Mouse (Mus musculus) large intestine, adult 2 months (tissue): ENCODE results near the gene Hivep2. TPM values are rescaled to one million over a fixed set of nuclear protein-coding genes. Genes with fewer than 3 reads are reported as not detected.

Experiments used
- DNase-seq: peaks from one replicate; pipeline ENCODE4 v3.0.0-alpha.2; 2012; ENCODE audit warnings: low read depth, low spot score
- WGBS: fragments of 180-500 bp; shearing (Covaris S2); methylation state at CpG from one replicate; pipeline ENCODE4 v1.1.7; 2018; 5-methylcytosine and 5-hydroxymethylcytosine counted together
- polyA plus RNA-seq: library from polyadenylated mRNA; depleted of rRNA; stranded (reverse); fragments of >200 nt; gene quantifications from 2 replicates; pipeline ENCODE4 v1.2.3, GENCODE M21; 2012

The Hivep2 gene
- polyA plus RNA-seq, 1 experiment: 3.9 TPM

DNA sequence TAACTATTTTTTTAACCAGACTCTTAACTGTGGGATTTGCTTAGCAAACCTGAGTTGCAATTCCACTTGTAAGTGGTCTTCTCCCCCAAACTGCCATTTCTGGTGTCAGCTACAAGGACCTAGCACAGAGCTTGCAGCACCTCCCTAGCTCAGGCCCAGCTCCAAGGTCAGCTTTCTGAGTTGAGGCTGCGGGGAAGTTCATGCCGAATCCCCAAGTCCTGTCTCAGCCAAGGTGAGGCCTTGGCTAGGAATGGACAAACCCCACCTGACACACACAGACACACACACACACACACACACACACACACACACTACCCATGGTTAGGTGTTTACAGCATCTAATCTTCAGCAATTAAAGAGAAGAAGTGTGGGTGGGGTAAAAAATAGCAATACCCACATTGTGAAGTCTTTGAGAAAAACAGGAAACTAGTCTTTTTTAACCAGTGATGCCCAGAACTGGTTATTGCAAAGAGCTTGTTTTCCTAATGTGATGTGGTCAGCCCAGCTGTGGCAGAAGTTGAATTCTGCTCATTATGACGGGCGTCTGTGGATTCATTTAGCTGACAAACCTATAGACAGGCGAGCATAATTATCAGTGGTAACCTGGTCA, 79.0 kb downstream of the Hivep2 start:
- DNase-seq: no peak
- 71% methylated on average over 5 of the region's 5 CpGs for WGBS

DNA sequence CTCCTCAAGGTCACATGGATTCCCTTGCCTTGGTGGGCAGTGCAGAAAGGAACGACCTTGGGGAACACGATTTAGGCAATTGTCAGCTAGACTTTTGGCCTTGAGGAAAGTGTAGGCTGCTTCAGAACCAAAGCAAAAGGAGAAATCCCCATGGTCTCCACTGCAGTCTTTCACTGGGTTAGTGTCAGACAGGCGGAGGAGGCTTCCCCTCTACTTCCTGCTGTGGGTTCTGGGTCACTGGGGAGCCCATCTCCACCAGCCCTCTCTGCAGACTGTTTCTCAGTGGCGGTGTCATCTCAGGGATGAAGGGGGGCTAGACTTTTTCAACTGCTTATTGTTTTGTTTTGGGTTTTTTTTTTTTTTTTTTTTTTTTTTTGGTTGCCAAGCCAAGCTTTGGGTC, 79.9 kb downstream of the Hivep2 start:
- DNase-seq: no peak
- WGBS: 58% methylated on average over 4 of the region's 4 CpGs

DNA sequence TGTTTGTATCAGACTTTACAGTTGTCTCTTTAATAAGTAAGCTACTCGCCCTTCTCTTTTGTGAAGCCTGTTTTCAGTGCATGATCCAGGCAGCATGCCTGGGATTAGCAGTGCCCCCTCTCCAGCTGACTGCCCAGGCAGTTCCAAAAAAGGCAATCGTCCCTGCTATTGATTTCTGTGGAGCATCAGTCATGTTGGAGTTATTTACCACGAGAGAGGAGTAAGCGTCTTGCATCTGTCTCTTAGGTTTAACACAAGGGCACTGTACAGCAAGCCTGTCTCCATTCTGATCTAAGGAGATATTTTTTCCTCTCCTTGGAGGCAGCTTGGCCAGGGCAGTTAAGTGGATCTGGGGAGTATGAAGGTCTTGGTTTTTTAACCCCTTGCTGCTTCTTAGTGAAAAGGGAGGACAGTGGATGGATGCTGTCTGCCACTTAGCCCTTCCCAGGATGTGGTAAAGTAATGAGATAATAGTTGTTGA, 80.3 kb downstream of the Hivep2 start:
- no peak for DNase-seq
- 50% methylated on average over 4 of the region's 4 CpGs for WGBS

DNA sequence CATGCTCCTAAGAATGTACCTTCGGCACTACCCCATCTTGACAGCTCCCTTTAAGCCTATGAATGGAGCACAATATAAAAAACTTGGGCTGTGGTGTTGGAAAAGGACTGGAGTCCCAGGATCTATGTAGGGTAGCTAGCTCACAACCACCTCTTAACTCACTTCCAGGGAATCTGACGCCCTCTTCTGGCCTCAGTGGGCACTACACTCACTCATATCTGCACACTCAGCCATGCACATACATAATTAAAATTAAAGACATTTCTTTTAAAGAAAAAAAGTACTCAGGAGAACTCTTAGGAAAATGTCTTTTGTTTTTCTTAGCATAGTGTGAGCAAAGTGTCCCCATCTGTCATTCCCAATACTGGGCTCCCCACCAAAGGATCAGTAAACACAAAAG, 81.1 kb downstream of the Hivep2 start:
- no peak for DNase-seq
- 77% methylated on average over 2 of the region's 2 CpGs for WGBS

DNA sequence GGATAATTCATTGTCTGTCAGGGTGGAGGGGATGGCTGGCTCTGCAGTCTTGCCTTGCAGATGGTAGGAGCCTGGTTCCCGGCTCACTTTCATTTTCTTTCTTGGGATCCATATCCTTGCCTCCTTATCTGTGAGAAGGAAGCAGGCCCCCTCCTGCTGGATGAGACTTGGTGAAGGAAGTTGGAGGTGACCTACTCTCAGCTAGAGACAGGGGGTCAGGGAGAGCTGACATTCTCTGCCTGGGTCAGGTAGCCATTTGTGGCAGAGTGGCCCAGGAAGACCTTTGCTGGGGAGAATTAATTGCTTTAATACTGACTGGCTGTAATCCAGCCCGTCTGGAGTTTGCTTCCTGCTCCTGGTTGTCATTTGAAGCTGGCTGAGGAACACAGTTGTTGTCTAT, 81.8 kb downstream of the Hivep2 start:
- DNase-seq: no peak
- 30% methylated on average over 2 of the region's 2 CpGs for WGBS

DNA sequence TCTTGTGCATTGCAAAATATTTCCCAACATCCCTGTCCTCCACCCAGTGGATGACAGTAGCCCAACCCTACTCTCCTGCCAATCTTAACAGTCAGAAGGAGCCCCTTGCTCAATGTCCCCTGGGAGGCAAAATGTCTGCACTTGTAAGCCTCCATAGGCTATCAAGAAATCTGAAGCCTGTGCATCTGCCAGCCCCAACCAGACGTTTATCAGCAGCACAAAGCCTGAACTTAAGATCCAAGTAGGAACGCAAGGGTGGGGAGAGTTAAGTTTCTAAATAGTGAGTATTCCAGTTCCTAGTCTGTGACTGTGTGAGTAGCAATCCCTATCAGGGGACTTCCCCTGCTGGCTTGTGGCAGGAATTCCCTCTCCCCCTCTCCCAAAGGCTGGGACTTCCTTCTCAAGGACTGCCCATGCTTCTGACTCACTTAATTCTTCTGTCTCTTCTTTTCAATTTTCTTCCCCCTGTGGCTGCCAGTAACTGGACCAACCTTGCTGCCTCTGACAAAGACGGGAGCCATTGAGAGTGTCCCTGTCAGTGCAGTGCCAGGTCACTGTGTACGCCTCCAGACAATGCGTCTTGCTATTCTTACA, 82.5 kb downstream of the Hivep2 start:
- 19% methylated on average over 5 of the region's 5 CpGs for WGBS
- no peak for DNase-seq

DNA sequence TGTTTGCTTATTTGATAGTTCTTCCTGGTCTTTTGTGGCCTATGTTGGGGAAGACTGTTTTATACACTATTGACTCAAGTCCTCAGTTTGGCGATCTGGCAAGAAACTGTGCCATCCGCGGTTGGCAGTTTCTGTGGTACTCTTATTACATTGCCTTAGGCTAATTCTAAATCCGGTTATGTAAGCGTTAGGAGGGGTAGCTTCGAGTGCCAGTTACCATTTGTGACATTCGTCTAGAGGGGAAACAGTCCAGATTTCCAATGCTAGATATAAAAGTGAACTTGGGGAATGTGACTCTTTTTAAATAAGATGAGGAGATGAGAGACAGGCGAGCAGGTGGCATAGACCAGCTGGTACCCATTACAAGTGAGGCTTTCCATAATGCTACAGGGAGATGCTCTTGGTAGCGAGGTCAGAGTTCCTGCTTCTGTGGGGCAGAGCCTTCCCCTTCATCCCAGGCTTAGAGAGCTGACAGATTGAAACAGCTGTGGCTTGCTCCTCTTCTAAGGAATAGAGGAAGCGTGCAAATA, 83.1 kb downstream of the Hivep2 start:
- DNase-seq: no peak
- 35% methylated on average over 10 of the region's 10 CpGs for WGBS

DNA sequence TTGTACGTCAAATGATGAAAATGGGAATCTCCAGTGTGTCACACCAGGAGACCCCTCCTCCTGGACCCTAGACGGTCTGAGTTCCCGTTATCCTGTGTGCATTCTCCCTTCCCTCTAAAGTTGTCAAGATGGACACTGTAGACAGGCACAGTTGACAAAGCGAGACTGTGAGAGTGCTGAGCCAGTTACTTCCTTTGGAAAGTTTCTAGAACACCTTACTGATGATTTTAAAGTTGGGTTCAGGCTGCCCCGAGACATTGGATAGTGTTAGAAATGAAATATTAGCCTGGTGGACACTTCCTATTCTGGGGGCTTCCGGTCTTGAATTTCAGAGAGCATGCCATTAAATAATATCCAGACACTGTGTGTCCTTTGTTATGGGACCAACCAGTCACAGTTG, 83.8 kb downstream of the Hivep2 start:
- 93% methylated on average over 6 of the region's 6 CpGs for WGBS
- DNase-seq: no peak

DNA sequence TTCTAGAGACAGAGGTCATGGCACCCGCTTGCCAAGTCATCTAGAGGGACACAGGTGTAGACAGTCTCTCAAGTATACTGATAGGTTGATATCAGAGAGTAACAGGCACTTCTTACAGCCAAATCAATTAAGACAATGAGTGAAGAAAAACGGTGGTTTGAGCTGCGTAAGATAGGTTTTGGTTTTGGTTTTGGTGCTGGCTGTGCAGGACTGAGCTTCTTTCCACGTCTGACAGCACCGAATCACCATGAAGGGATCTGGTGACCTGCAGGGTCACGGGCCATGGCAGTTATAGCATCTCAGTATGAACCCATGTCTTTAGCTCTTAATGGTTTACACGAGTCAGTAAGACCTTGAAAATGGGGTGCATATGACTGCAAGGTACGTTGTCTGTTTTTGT, 84.7 kb downstream of the Hivep2 start:
- WGBS: 92% methylated on average over 8 of the region's 8 CpGs

DNA sequence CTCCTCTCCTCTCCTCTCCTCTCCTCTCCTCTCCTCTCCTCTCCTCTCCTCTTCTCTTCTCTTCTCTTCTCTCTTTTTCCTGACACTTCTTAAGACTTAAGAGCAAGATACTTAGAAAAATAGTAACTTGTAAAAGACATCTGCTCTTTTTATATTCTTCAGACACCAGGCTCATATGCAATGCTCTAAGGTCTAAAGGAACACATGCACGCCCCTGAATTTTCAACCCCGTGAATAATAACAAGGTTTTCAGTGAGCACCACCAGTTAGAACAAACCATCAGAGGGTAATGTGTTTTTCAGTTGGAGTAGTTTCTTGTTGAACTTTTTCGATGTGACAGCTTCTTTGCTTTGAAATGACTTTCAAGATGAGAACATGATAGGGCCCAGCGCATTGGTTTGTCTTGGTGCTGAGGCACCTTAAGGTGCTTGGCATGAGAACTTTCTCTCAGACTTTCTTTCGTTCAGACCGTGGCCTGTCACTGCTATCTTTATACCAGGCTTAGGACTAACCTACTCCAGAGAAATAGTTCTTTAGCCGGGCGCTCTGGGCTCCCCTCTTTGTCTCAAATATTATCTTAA, 86.3 kb downstream of the Hivep2 start:
- no peak for DNase-seq
- 87% methylated on average over 8 of the region's 8 CpGs for WGBS

More for the DNA sequence above, 84.7 kb downstream of the Hivep2 start:
- DNase-seq: no peak

DNA sequence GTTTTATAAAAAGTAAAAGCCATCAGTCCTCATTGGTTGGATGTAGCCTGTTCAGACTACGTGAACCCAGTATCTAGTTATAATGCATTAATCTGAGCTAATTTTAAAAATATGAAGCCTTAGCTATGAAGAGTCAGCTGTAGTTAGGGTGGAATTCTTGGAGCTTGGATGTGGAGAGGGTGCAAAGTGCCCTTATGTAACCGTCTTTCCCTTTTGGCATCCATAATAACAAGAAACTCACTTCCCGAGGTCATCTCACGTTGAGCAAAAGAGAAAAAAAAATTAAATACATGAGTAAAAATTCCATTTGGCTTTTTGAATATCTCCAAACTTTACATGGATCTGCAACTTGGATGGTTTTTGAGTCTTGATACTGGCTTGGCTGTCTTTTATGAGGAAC, 89.0 kb downstream of the Hivep2 start:
- 65% methylated on average over 4 of the region's 4 CpGs for WGBS
- no peak for DNase-seq

DNA sequence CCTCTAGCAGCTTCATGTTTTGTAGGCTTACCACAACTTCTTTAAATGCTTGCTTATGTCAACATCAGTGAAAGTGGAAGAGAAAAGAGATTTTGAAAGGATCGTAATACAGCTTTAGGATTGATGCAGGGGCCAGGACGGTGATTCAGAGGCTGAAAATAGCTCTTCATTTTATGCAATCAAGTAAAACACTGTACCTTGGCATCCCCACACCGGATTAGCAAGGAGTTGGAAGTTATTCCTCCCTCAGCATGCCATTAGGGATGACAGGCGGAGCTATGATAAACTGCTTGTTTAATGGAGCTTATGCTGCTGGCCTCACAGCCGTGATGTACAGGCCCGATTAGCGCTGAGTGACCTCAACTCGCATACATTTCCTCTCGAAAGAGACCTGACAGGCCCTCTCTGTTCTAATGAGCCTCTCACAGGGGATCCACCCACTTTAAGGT, 89.7 kb downstream of the Hivep2 start:
- DNase-seq: no peak
- 50% methylated on average over 9 of the region's 9 CpGs for WGBS

DNA sequence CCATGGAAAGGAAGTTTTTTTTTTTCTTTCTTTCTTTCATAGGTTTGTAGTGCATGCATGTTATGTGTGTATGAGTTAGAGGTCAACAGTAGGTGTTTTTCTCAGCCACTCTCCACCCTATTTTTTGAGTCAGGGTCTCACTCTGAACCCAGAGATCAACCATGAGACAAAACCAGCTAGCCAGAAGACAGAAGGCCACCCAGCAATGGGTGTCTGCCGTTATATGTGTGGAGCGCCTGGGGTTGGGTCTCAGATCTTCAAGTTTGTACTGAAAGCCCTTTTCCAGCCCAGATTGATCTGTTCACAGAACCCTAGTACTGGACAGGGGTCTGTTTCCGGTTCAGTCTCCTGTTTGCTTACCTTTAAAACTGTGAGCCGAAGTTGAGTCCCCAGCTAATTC, 90.2 kb downstream of the Hivep2 start:
- DNase-seq: no peak
- 89% methylated on average over 4 of the region's 4 CpGs for WGBS

DNA sequence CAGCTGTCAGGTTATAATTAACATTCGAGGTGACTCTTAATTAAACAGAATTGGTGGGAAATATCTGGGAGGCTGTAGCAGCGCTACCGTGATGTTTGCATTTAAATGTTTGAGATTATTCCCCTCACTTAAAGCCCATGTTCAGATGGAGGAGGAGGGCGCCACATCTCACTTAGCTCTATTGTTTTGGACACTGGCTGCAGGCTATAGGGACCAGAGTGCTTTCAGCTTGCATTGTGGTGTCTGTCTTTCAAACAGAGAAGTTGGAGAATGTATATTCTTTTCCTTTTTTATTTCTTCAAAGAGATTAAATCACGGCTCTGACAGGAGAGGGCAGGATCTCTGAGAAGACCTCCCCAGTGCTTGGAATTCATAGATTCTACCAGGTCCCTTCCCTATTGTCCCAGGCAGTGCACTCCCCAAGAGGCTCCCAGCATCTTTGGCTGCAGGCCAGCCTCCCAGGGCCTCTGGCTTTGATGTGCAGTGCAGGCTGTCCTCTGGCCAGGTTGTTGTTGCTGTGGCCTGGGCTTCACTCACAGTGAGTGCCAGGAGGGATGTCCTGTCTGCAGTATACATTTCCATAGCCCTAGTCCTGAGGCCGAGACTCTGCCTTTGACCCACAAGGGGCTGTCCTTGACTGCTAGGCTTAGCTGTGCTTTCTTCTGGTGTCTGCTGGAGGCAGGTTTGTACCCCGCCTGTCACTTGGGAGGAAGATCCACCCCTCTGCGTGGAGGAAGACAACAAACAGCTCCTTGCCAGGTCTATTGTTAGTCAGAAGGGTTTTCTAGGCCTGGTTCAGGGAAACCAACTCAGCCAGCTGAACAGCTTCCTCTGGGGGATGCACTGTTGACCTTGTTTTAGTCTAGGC, 90.9 kb downstream of the Hivep2 start:
- 66% methylated on average over 8 of the region's 8 CpGs for WGBS

DNA sequence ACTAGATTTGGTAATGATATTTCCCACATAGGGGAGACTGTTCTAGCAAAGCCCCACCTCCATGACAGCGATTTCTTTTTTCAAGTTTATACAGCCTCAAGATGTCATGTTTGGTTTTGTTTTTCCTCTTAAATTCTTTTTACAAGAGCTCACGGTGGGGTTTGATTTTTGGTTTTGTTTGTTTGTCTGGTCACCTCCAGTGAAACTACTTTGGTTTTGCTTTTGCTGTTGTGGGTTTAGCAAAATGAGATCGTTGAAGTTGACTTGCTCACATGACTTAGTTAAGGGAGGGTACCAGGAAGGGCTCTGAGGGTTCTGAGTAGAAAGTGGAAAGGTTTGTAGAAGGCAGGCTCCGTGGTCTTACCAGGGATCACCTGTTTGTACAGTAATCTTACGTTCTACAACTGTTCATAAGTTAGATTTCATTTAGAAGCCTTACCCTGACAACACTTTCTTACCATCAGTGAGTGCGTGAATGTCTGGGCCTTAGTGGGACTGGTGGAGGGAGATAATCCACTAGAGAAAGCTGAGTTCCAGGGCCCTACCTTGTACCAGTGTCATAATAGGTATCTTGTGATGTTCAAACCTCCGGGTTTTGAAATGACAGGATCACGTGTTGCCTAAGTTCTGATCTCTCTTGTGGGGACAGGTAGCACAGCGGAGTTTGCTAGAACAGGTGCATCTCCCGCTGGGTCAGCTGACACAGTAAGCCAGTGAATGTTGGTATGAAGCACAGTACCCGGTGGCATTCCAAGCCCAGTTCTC, 92.1 kb downstream of the Hivep2 start:
- DNase-seq: no peak
- WGBS: 80% methylated on average over 11 of the region's 11 CpGs

More for the DNA sequence above, 90.9 kb downstream of the Hivep2 start:
- no peak for DNase-seq

DNA sequence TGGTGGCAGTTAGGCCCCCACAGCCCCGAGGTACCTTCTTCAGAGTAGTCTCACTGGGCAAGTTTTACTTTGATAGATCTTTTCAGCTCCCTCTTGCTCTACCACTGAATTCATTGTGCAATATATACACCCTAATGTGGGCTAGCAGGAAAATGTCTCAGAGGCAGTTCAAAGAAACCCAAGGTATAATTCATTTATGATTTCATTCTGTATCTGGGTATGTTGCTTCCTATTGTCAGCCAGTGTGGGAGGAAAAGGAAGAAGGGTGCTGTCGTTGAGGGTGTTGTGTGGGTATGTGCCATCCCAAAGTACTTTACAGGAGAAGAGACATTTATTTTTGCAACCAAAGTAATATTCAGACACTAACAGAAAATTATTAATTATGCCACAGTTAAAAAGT, 92.9 kb downstream of the Hivep2 start:
- 70% methylated on average over 2 of the region's 2 CpGs for WGBS
- DNase-seq: no peak

DNA sequence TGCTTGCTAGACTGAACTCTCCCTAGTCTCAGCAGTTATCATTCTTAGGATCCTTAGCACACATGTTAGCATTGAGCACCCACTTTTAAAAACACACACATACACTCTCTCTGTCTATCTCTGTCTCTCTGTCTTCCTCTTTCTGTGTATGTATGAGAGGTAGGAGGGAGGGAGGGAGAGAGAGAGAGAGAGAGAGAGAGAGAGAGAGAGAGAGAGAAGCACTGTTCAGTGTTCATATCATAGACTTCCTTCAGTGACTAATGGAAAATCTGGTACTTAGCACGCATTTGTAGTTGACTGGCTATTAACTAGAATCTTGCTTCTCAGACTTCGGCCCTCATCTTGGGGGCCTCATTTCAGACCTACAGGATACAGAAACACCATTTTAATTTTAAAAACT, 93.7 kb downstream of the Hivep2 start:
- WGBS: 83% methylated on average over 2 of the region's 2 CpGs
- DNase-seq: no peak

DNA sequence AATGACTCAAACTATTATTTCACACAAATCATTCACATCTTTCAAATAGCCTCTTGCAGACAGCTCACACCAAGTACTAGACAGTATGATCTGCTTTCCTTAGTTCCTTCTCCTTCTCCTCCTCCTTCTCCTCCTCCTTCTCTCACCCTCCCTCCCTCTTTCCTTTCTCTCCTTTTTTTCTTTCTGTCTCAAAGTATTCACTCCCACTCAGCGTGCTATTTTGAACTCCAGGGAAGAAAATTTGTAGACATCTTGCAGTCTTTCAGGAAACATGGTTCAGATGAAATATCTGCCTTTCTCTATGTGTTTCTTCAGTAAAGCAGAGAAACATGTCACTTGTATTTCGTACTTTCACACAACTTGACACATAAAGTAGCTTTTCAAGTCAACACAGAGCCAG, 94.4 kb downstream of the Hivep2 start:
- 85% methylated on average over 2 of the region's 2 CpGs for WGBS
- no peak for DNase-seq

DNA sequence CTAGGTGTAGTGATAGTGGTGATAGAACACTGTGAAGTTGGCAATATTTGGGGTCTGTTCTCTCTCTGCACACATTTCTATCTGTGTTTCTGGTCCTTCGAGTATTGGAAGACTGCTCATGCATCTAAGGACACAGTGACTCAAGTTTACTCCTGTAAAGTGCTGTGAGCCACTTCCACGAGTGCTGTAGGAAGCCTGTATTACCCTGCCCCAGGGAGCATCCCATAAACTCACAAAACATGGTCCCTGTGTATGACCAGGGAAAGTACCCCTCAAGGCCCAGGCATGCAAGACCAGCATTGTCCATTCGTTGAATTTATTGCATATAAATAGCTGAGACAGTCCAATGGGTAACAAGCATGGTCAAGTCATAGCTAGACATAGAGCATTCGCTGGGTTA, 97.4 kb downstream of the Hivep2 start:
- WGBS: 89% methylated on average over 4 of the region's 4 CpGs
- no peak for DNase-seq
